In the genomic region with DNA sequence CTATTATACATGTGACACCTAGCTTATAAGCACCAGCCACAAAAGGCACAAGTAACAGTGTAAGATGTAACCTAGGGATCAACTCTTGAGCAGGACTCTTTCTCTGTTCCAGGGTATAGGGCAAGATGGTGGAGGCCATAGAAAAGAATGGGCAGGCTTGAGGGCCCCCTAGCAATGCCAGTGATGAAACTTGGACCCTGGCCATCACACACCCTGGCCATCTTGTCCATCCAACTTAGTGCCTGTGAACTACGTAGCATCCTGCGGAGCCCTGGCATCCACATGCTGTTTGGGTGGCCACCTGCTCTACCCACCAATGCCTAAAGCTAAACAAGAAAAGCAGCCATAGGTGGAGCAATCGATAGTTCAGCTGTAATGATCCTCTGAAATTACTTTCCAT, we compare ENCODE assay signal across 12 mouse cellular contexts.
"Had no signal": no experiment of that assay in that cellular context is flagged by ENCODE, and none has a peak within 500 bp of the region (broad histone marks: within the 10 kb centered on the region; RNA-seq: fewer than 3 reads in every experiment).

No protein-coding gene starts in this region.

- DNase-seq: left cerebral cortex, postnatal 4 days; liver; liver, embryonic 13.5 days; liver, postnatal 0 days; lung, adult 18-20 months; lung, adult 2 months; lung, embryonic 14.5 days; lung, postnatal 10 days; lung, postnatal 14 days; lung, postnatal 36 days; lung, postnatal 4 days; midbrain, embryonic 14.5 days had no signal
